Mouse (Mus musculus) bone marrow, adult 2 months (tissue): Measurements from ENCODE around the gene Pard3b. TPM values are rescaled to one million over a fixed set of nuclear protein-coding genes. Genes with fewer than 3 reads are reported as not detected.

Experiments used
- H3K27ac ChIP-seq: fragments of 200-500 bp; 2 replicates; pipeline ENCODE4 v1.5.1; 2012; ENCODE audit warnings: low read depth, mild to moderate bottlenecking, control low read depth, inconsistent platforms, low read length; ENCODE audit not compliant: control insufficient read depth, poor library complexity, insufficient read depth
- H3K4me1 ChIP-seq: fragments of 200-500 bp; 2 replicates; pipeline ENCODE4 v1.6.1; 2011; ENCODE audit warnings: low read length; ENCODE audit not compliant: control insufficient read depth, insufficient read depth
- H3K4me3 ChIP-seq: fragments of 200-500 bp; replicated peaks from 2 replicates; pipeline ENCODE3; 2011; ENCODE audit warnings: mild to moderate bottlenecking, low read depth, low read length, control low read depth; ENCODE audit not compliant: control insufficient read depth
- CTCF ChIP-seq: fragments of 200-500 bp; IDR thresholded peaks from 2 replicates; pipeline ENCODE4 v1.5.1; 2011; ENCODE audit warnings: low read length, control low read depth; ENCODE audit not compliant: control insufficient read depth, insufficient read depth
- POLR2A ChIP-seq: fragments of 200-500 bp; IDR thresholded peaks from 2 replicates; pipeline ENCODE4 v1.6.1; 2011; ENCODE audit warnings: low read depth, mild to moderate bottlenecking, control low read depth, low read length, borderline replicate concordance; ENCODE audit not compliant: control insufficient read depth
- WGBS: fragments of 180-500 bp; shearing (Covaris S2); methylation state at CpG from one replicate; pipeline ENCODE4 v1.1.7; 2018; 5-methylcytosine and 5-hydroxymethylcytosine counted together
- polyA plus RNA-seq: library from polyadenylated mRNA; stranded (reverse); fragments of >200 nt; gene quantifications from 2 replicates; pipeline ENCODE4 v1.2.4, GENCODE M21; 2011; ENCODE audit warnings: low replicate concordance; ENCODE audit not compliant: missing spikeins, insufficient read depth, insufficient read length

The Pard3b gene
- polyA plus RNA-seq, 1 experiment: 9.7 TPM

- Histone ChIP-seq H3K4me1 (no peaks in the 10 kb centered on the region), H3K27ac (no peak overlapping the region), H3K4me3 (no peak overlapping the region)
- 80% methylated on average over 6 of the region's 6 CpGs for WGBS
- TF ChIP-seq POLR2A (no peak), CTCF (no peak)
Measured at GRCm38 (mm10) chr1:62488871-62489270, 850.2 kb downstream of the Pard3b start.

- Histone ChIP-seq H3K4me1 (no peaks in the 10 kb centered on the region), H3K4me3 (no peak overlapping the region), H3K27ac (no peak overlapping the region)
- 79% methylated on average over 5 of the region's 5 CpGs for WGBS
- TF ChIP-seq POLR2A (no peak), CTCF (no peak)
Measured at GRCm38 (mm10) chr1:62499146-62499545, 860.5 kb downstream of the Pard3b start.

- WGBS: 82% methylated on average over 4 of the region's 4 CpGs
- no peak for TF ChIP-seq CTCF
- TF ChIP-seq POLR2A: no peak
Measured at GRCm38 (mm10) chr1:62510501-62510900, 871.9 kb downstream of the Pard3b start.

GRCm38 (mm10) chr1:62511681-62512080, 873.1 kb downstream of the Pard3b start:
- WGBS: 85% methylated on average over 3 of the region's 3 CpGs
- Histone ChIP-seq H3K4me1 (no peaks in the 10 kb centered on the region), H3K4me3 (no peak overlapping the region)

More at GRCm38 (mm10) chr1:62510501-62510900, 871.9 kb downstream of the Pard3b start:
- no peaks in the 10 kb centered on the region for H3K4me1 ChIP-seq
- no peak overlapping the region for H3K27ac ChIP-seq
- no peak overlapping the region for H3K4me3 ChIP-seq

GRCm38 (mm10) chr1:62518621-62519213, 880.1 kb downstream of the Pard3b start:
- Histone ChIP-seq H3K4me3 (no peak overlapping the region), H3K4me1 (no peaks in the 10 kb centered on the region; the same call in 1 of the 2 replicates), H3K27ac (no peak overlapping the region)
- WGBS: 78% methylated on average over 2 of the region's 2 CpGs
- TF ChIP-seq CTCF (no peak), POLR2A (no peak)

More at GRCm38 (mm10) chr1:62511681-62512080, 873.1 kb downstream of the Pard3b start:
- no peak overlapping the region for H3K27ac ChIP-seq
- no peak for TF ChIP-seq POLR2A

GRCm38 (mm10) chr1:62521368-62521767, 882.7 kb downstream of the Pard3b start:
- Histone ChIP-seq H3K4me3 (no peak overlapping the region), H3K4me1 (no peaks in the 10 kb centered on the region; the same call in 1 of the 2 replicates), H3K27ac (no peak overlapping the region)
- TF ChIP-seq CTCF (no peak), POLR2A (no peak)
- 62% methylated on average over 7 of the region's 7 CpGs for WGBS

- WGBS: 82% methylated on average over 2 of the region's 2 CpGs
- no peak overlapping the region for H3K27ac ChIP-seq
- no peak overlapping the region for H3K4me3 ChIP-seq
- H3K4me1 ChIP-seq: no peaks in the 10 kb centered on the region; the same call in 1 of the 2 replicates
- TF ChIP-seq POLR2A: no peak
Measured at GRCm38 (mm10) chr1:62522761-62523160, 884.1 kb downstream of the Pard3b start.

GRCm38 (mm10) chr1:62527788-62528187, 889.2 kb downstream of the Pard3b start:
- Histone ChIP-seq H3K4me3 (no peak overlapping the region), H3K4me1 (no peaks in the 10 kb centered on the region), H3K27ac (no peak overlapping the region)
- WGBS: 82% methylated on average over 7 of the region's 7 CpGs
- TF ChIP-seq CTCF: no peak
- TF ChIP-seq POLR2A: no peak

GRCm38 (mm10) chr1:62529941-62530340, 891.3 kb downstream of the Pard3b start:
- 78% methylated on average over 8 of the region's 8 CpGs for WGBS
- Histone ChIP-seq H3K4me3 (no peak overlapping the region), H3K4me1 (no peaks in the 10 kb centered on the region), H3K27ac (no peak overlapping the region)
- TF ChIP-seq POLR2A (no peak), CTCF (no peak)
